Mouse (Mus musculus): ENCODE measurements at regions not wholly inside any gene's neighbourhood (a gene's known extent, or its start where the extent isn't known, plus 50 kb on each side); places are given as distances from the start of the nearest gene placed in this dataset.

- no peak for DNase-seq
Measured at GRCm38 (mm10) chr12:15357808-15358207, 458.9 kb downstream of the Trib2 start.

- no peak for DNase-seq
Measured at GRCm38 (mm10) chr12:15320697-15321449, 495.8 kb downstream of the Trib2 start.

- DNase-seq: no peak
Measured at GRCm38 (mm10) chr12:15319647-15320046, 497.1 kb downstream of the Trib2 start.

DNA sequence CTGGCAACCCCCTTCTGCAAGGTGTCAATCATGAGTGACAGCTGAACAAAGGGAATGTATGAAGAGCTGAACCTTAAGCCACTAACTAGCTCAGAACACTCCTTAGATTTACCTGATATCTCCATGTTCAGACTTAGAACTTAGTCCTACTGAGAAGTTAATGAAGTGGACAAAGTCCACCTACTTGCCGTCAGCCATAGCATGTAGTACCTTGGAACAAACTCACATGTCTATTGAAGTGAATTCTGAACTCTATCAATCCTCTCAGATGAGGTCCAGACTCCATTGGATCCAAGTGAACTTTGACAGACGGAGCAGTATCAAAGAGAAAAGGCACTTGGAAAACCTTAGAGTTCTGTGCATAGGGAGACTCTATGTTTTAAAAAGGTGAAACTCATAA lies 521.8 kb downstream of the Trib2 start:
- DNase-seq: no peak

DNA sequence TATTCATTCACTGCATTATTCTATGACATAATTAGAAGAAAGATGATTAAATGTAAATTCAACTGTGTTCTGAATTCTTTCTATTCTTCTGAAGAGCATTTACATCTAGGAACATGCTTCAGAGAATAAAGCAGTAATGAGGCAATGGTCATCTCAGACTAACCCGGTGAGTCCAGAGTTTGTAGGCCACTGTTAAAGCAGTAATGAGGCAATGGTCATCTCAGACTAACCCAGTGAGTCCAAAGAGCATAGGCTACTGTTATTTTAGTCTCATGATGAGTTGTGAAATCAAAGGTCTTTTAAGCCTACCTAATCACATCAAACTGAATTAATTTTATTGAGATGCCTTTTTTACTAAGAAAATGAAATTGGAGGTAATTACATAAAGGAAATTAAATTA lies 554.6 kb downstream of the Trib2 start:
- no peak for DNase-seq

- DNase-seq: no peak
Measured at GRCm38 (mm10) chr12:15261604-15262003, 555.1 kb downstream of the Trib2 start.

DNA sequence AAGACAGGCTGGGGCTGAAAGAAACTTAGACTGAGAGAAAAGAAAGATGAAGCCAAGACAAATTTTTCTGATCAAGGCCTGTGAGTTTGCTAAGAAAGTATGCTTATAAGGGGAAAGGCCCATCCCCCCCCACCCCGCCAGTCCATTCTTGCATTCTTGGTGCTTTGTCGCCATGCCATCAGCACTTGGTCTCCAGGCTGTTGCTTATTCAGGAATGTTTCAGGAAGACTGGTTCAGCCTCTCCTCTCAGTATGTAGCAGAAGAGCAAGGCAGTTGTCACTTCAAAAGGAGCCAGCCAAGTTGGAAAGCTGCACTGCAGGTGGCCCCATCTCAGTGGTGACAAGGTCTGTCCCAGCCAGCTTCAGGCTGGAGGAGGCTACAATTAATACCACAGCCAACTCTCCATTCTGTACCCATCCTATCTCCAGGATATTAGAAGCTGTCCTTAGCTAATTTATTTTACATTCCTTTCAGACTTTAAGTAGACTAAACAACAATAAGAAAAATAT lies 555.8 kb downstream of the Trib2 start:
- no peak for DNase-seq

- no peak for DNase-seq
Measured at GRCm38 (mm10) chr12:15244966-15245365, 571.8 kb downstream of the Trib2 start.

GRCm38 (mm10) chr12:15222497-15223170 lies 594.1 kb downstream of the Trib2 start:
- no peak for DNase-seq

DNA sequence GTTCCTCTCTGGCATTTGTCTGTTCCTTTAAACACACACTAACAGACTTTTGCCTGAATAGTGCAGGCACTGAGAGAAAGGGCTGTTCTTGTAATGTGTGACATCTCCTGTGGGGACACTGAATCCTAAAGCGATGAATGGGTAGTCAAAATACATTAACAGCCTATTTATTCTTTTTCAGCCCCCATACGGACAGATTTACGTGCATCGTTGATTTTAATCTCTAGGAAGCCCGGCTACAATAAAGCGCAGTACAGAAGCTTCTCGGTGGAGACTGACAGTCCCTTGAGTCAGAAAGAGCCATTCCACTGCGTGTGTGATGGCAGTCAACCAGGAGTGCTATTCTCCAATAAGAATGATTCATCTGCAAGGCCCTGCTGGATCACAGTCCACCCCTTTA lies 598.2 kb downstream of the Trib2 start:
- no peak for DNase-seq

GRCm38 (mm10) chr12:15216180-15216579 lies 600.5 kb downstream of the Trib2 start:
- DNase-seq: no peak

DNA sequence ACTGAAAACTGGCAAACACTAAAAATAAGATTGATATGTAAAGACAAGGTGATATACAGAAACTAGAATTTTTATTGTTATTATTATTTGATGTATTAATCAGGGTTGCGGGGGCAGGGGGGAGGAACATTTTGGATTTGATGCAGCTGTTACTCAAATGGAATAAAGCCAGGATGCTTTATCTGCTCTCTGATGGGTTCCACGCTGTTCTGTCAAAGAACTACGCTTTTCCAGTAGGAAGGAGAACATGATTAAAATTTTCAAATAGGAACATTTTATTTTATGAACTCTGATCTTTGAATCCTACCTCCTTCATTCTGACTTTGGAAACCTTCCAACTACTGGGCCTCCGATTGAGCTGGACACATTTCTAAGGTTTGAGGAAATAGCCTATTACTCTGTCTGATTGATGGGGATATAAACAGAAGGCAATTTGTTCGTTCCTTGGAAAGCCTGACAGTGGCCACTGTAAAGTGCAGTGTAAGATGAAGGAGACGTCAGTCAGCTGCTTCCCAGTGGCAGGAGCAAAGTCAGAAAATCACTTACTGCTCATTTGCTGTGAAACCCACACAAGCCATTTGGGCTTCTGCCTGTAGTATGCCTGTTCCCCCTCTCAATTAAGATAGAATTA lies 642.2 kb downstream of the Trib2 start:
- DNase-seq: no peak

- DNase-seq: no peak
Measured at GRCm38 (mm10) chr12:15162605-15163004, 654.1 kb downstream of the Trib2 start.

GRCm38 (mm10) chr12:15161864-15162263 lies 654.9 kb downstream of the Trib2 start:
- DNase-seq: no peak

DNA sequence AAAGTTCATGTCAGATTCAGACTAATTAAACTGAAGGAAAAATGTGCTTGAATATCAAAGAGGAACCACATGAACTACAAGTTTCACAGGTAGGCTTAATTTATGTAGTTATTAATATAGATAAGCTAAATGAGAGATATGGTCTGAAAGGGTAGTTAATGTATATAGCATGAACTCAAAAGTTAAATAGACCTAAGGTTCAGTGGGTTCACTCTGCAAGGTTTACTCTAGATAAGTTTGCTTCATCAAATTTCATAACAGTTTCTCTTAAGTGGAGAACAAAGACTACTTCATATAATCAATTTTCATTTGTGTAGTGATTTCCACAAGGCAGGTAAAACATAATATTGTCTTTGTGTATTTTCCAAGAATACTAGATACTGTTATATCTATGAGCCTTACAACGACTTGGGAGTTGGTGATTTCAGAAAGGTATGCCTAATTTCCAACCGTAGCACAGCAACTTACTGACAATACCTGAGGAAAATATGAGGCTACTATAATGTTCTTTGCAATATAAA lies 656.2 kb downstream of the Trib2 start:
- DNase-seq: no peak

DNA sequence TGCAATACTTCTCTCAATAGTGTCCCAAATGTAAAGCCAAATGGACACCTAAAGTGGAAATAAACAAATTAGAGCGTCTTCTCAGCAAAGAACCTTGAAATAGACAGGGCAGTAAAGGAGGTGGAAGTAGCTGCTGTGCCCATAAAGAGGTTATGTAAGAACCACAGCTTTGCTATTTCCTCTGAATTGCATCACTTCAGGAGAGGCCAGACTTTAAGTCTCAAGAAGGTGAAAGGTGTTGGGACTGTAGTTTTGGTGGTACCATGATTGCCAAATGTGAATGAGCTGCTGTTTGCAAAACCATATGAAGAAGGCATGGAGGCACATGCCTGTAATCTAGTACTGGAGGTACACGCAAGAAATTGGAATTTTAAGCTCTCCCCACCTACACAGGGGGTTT lies 670.3 kb downstream of the Trib2 start:
- no peak for DNase-seq

GRCm38 (mm10) chr12:15137039-15137438 lies 679.7 kb downstream of the Trib2 start:
- no peak for DNase-seq

- DNase-seq: no peak
Measured at GRCm38 (mm10) chr12:15124179-15124578, 692.5 kb downstream of the Trib2 start.

- no peak for DNase-seq
Measured at GRCm38 (mm10) chr12:15122586-15123212, 694.0 kb downstream of the Trib2 start.

GRCm38 (mm10) chr12:15115556-15115955 lies 701.2 kb downstream of the Trib2 start:
- no peak for DNase-seq

DNA sequence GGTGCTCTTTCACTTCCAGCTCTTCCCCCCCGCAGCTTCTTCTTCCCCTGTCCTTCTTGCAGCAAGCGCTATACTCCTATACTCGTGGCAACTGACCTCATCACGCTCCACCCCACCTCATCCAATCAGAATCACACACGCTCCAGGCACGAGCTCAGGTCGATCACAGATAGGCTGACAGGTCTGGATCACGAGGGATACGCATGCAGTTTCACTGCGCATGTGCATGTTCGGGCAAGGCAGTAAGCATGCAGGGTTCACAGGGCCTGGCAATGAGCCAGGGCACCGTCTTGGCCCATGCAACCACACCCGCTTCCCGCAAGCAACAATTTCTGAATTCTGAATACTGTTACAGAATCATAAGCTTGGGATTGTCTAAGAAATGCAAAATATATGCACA lies 701.9 kb downstream of the Trib2 start:
- DNase-seq: no peak

GRCm38 (mm10) chr12:15111049-15111448 lies 705.7 kb downstream of the Trib2 start:
- DNase-seq: no peak

DNA sequence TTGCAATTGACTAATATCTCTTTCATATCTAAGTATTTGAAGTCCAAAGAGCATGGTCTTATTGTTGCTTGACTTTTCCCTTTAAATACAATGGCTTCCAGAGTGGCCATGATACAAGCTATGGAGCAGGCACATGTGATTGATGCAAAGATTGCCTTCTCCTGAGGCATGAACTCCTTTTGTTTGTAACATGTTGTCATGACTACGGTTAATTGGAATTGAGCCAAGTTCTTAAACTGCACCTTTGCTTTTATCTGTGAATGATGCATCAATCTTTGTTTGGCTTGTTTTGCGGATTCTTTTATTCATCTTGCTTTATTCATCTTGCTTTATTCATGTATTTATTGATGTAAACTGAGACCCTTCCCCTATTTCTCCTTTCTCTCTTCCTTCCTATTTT lies 711.8 kb downstream of the Trib2 start:
- no peak for DNase-seq

Data from thymus, postnatal 14 days (tissue).